8 mouse cellular contexts compared by ENCODE assay signal in genomic region chr2:172731408-172731807, GRCm38 (mm10).
DNase-seq lines count a peak whose midpoint lies in the region; ATAC-seq and TF ChIP-seq lines count a peak whose summit lies in the region.
"Had no signal": no experiment of that assay in that cellular context is flagged by ENCODE, and none has a peak within 500 bp of the region (broad histone marks: within the 10 kb centered on the region; RNA-seq: fewer than 3 reads in every experiment).

No protein-coding gene starts in this region.

- 2% methylated on average over 18 of the region's 18 CpGs for WGBS in hindbrain, embryonic 11.5 days
- WGBS in midbrain, embryonic 10.5 days, result 2% methylated on average over 18 of the region's 18 CpGs

- no peak overlapping the region; a peak in 1 of 4 replicates for H3K4me3 ChIP-seq in ES-E14 (ENCODE audit: insufficient read depth in 1 of 2, low read depth in 1 of 2, low read length in 2 of 2, poor library complexity in 1 of 2, severe bottlenecking in 1 of 2)
- peak overlapping the region; percentile 6; the same call in 1 of the 2 replicates for H3K4me3 ChIP-seq in hindbrain, embryonic 11.5 days (ENCODE audit: low read depth, low read length)
- peak overlapping the region; percentile 24; the same call in 1 of the 2 replicates for H3K4me3 ChIP-seq in midbrain, embryonic 10.5 days

- no peak for DNase-seq in ES-E14 (ENCODE audit: low read depth, low spot score)
- DNase-seq in R1 (ENCODE audit: low read depth, low spot score), result peak; percentile 66
- DNase-seq in hindbrain, embryonic 11.5 days (ENCODE audit: low spot score), result peak; percentile 62
- peak; percentile 52 for DNase-seq in midbrain, embryonic 10.5 days (ENCODE audit: low spot score)
- DNase-seq in thymus, postnatal 0 days (ENCODE audit: low spot score), result no peak
- no peak for DNase-seq in adrenal gland, adult 18-20 months (ENCODE audit: low spot score in 2 of 2)
- DNase-seq: heart, postnatal 10 days had no signal

- no peaks in the 10 kb centered on the region for H3K9me3 ChIP-seq in ES-E14 (ENCODE audit: control insufficient read depth, insufficient read depth, low read depth, low read length)
- no peaks in the 10 kb centered on the region for H3K9me3 ChIP-seq in hindbrain, embryonic 11.5 days (ENCODE audit: control insufficient read depth, low read length)
- no peaks in the 10 kb centered on the region for H3K9me3 ChIP-seq in midbrain, embryonic 10.5 days (replicated peaks)

- peaks cover 81% of the 10 kb centered on the region for H3K27me3 ChIP-seq in hindbrain, embryonic 11.5 days (ENCODE audit: control insufficient read depth, insufficient read depth, low read length)
- peaks cover 90% of the 10 kb centered on the region for H3K27me3 ChIP-seq in midbrain, embryonic 10.5 days (ENCODE audit: low read depth, poor library complexity, severe bottlenecking)

- no peak for ATAC-seq in hindbrain, embryonic 11.5 days (ENCODE audit: low FRiP score)
- no peak for ATAC-seq in activated CD4-positive, CD25-positive, alpha-beta regulatory T cell, adult 4 months

- peaks cover 5 to 39% of the 10 kb centered on the region in 2 experiments; a peak in 3 of 4 replicates for H3K4me1 ChIP-seq in ES-E14 (ENCODE audit: control insufficient read depth in 2 of 2, insufficient read depth in 2 of 2, low read length in 2 of 2, poor library complexity in 1 of 2)
- peaks cover 11% of the 10 kb centered on the region for H3K4me1 ChIP-seq in hindbrain, embryonic 11.5 days (replicated peaks; ENCODE audit: control insufficient read depth, insufficient read depth, low read length)
- H3K4me1 ChIP-seq in midbrain, embryonic 10.5 days, result peaks cover 80% of the 10 kb centered on the region

- in situ Hi-C loops in ES-E14 (cut with MboI; ENCODE audit: low sequenced_read_pairs in 2 of 2, unreplicated experiment in 2 of 2), result no loop called here

- H3K9ac ChIP-seq in ES-E14 (ENCODE audit: insufficient read depth, low read depth, low read length, poor library complexity, severe bottlenecking), result no peak overlapping the region
- no peak overlapping the region for H3K9ac ChIP-seq in hindbrain, embryonic 11.5 days (ENCODE audit: low read depth, low read length)

- H3K36me3 ChIP-seq in ES-E14 (ENCODE audit: control insufficient read depth, insufficient read depth, low read length, poor library complexity, severe bottlenecking), result no peaks in the 10 kb centered on the region
- no peaks in the 10 kb centered on the region for H3K36me3 ChIP-seq in hindbrain, embryonic 11.5 days (ENCODE audit: control insufficient read depth, insufficient read depth, low read length)
- H3K36me3 ChIP-seq in midbrain, embryonic 10.5 days, result no peaks in the 10 kb centered on the region

- no peak overlapping the region for H3K27ac ChIP-seq in ES-E14 (ENCODE audit: insufficient read depth, low read depth, low read length, poor library complexity, severe bottlenecking)
- H3K27ac ChIP-seq in hindbrain, embryonic 11.5 days (ENCODE audit: low read depth, low read length), result no peak overlapping the region
- H3K27ac ChIP-seq in midbrain, embryonic 10.5 days (replicated peaks), result no peak overlapping the region

- peak overlapping the region; percentile 9; the same call in 1 of the 2 replicates for H3K4me2 ChIP-seq in hindbrain, embryonic 11.5 days (replicated peaks; ENCODE audit: low read depth, low read length)

TF ChIP-seq in ES-E14, 5 proteins besides CTCF, POLR2A, EP300 and RAD21:
- no peak for TF ChIP-seq ZNF384 (IDR thresholded peaks at IDR 0.05; ENCODE audit: low read depth, low read length)
- no peak for TF ChIP-seq ZC3H11A (IDR thresholded peaks at IDR 0.05; ENCODE audit: borderline replicate concordance, low read depth, low read length)
- peak; percentile 81 for TF ChIP-seq MAFK (IDR thresholded peaks at IDR 0.05; ENCODE audit: insufficient read depth, low read depth, low read length)
- TF ChIP-seq HCFC1 (IDR thresholded peaks at IDR 0.05; ENCODE audit: borderline replicate concordance, insufficient read depth, low read length), result no peak
- TF ChIP-seq CHD2 (IDR thresholded peaks at IDR 0.05; ENCODE audit: low read depth, low read length), result no peak

Comparison
In these comparisons a context has a peak if more than half of its experiments do, and no peak if none do; other contexts are left out.
1. DNase-seq: peak in R1 (single experiment), hindbrain, embryonic 11.5 days (single experiment) and midbrain, embryonic 10.5 days (single experiment); none in ES-E14 (single experiment), thymus, postnatal 0 days (single experiment) and adrenal gland, adult 18-20 months (0 of 2).
2. H3K4me3 ChIP-seq: peak in hindbrain, embryonic 11.5 days (single experiment) and midbrain, embryonic 10.5 days (single experiment); none in ES-E14 (0 of 2).